Mouse (Mus musculus) MEL (cell line): ENCODE measurements at regions not wholly inside any gene's neighbourhood (a gene's known extent, or its start where the extent isn't known, plus 50 kb on each side); places are given as distances from the start of the nearest gene placed in this dataset.

ENCODE experiments used
- CTCF ChIP-seq, 3 experiments: IDR thresholded peaks in 2 of 3; conservative IDR thresholded peaks in 1 of 3; 2 replicates each; pipeline ENCODE4 v1.5.1; 2011 to 2012; ENCODE audit warnings: low read length in 3 of 3, low read depth in 2 of 3, mild to moderate bottlenecking in 2 of 3, improper control_type of control experiment in 1 of 3, inconsistent platforms in 1 of 3, mixed read lengths in 1 of 3, moderate library complexity in 1 of 3; ENCODE audit not compliant: control insufficient read depth in 1 of 3, insufficient read depth in 1 of 3, poor library complexity in 1 of 3, severe bottlenecking in 1 of 3
- EP300 ChIP-seq, 2 experiments: IDR thresholded peaks; 2 replicates each; pipeline ENCODE4 v1.6.1; 2011; ENCODE audit warnings: improper control_type of control experiment in 2 of 2, low read length in 2 of 2, low read depth in 1 of 2, mild to moderate bottlenecking in 1 of 2
- MAFK ChIP-seq: IDR thresholded peaks from 2 replicates; pipeline ENCODE4 v1.6.1; 2011; ENCODE audit warnings: low read depth, mild to moderate bottlenecking, low read length, improper control_type of control experiment, borderline replicate concordance
- POLR2A ChIP-seq, 2 experiments: IDR thresholded peaks; 2 replicates each; pipeline ENCODE4 v1.6.1; 2011 to 2012; ENCODE audit warnings: low read length in 2 of 2, mild to moderate bottlenecking in 2 of 2, control low read depth in 1 of 2, improper control_type of control experiment in 1 of 2, low read depth in 1 of 2, moderate library complexity in 1 of 2; ENCODE audit not compliant: control insufficient read depth in 1 of 2, insufficient read depth in 1 of 2, poor library complexity in 1 of 2

DNA sequence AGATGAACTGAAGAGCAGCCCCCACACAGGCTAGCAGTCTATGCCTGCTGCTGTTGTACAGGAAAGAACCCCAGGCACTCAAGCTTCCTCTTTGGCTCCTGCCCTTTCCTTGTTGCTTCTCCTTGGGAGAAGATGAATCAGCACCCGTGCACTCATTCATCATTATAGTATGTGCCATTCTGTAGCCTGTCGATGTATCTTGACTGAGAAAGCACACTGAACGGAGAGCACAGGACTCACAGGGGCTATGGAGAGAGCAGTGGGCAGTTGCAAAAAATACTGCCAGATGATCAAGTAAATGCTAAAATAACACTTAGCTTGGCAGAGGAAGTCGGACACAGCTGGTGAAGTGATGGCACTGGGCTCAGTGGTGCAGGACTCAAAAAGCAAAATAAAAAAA lies 322.2 kb upstream of the Vstm2b start:
- TF ChIP-seq EP300 (IDR thresholded peaks at IDR 0.05; ENCODE audit: low read depth in 1 of 2, low read length in 2 of 2) (no peak), CTCF (IDR thresholded peaks at IDR 0.05 in 2 of 3, conservative IDR thresholded peaks at IDR 0.05 in 1 of 3; ENCODE audit: control insufficient read depth in 1 of 3, insufficient read depth in 1 of 3, low read depth in 2 of 3, low read length in 3 of 3, poor library complexity in 1 of 3, severe bottlenecking in 1 of 3) (no peak), MAFK (no peak), POLR2A (IDR thresholded peaks at IDR 0.05; ENCODE audit: control insufficient read depth in 1 of 2, insufficient read depth in 1 of 2, low read depth in 1 of 2, low read length in 2 of 2, poor library complexity in 1 of 2) (no peak)
